14 mouse cellular contexts compared by ENCODE assay signal in genomic region chr14:31069086-31069733, GRCm38 (mm10).
"Had no signal": no experiment of that assay in that cellular context is flagged by ENCODE, and none has a peak within 500 bp of the region (broad histone marks: within the 10 kb centered on the region; RNA-seq: fewer than 3 reads in every experiment).

No protein-coding gene starts in this region.

- H3K27me3 ChIP-seq: megakaryocyte, embryonic 14.5 days; midbrain, embryonic 13.5 days; midbrain, embryonic 15.5 days; neural tube, embryonic 12.5 days; stomach, embryonic 15.5 days had no signal

- H3K4me3 ChIP-seq: megakaryocyte, embryonic 14.5 days; midbrain, embryonic 13.5 days; midbrain, embryonic 15.5 days; neural tube, embryonic 12.5 days; stomach, embryonic 15.5 days had no signal

- ATAC-seq: midbrain, embryonic 13.5 days; midbrain, embryonic 15.5 days had no signal

- H3K4me1 ChIP-seq: midbrain, embryonic 13.5 days; midbrain, embryonic 15.5 days; neural tube, embryonic 12.5 days; stomach, embryonic 15.5 days had no signal

- H3K9me3 ChIP-seq: megakaryocyte, embryonic 14.5 days; midbrain, embryonic 13.5 days; midbrain, embryonic 15.5 days; neural tube, embryonic 12.5 days; stomach, embryonic 15.5 days had no signal

- H3K9ac ChIP-seq: lung, embryonic 14.5 days; midbrain, embryonic 13.5 days; midbrain, embryonic 15.5 days; neural tube, embryonic 12.5 days; stomach, embryonic 15.5 days had no signal

- DNase-seq: lung, adult 18-20 months; lung, embryonic 14.5 days; lung, postnatal 10 days; lung, postnatal 4 days; right cerebral cortex, postnatal 14 days; thymus, adult 2 months; thymus, postnatal 25 days; thymus, postnatal 4 days had no signal

- H3K27ac ChIP-seq: midbrain, embryonic 13.5 days; midbrain, embryonic 15.5 days; neural tube, embryonic 12.5 days; stomach, embryonic 15.5 days; stomach, postnatal 0 days had no signal
